Mouse (Mus musculus): Measurements from ENCODE around the gene Marveld3. TPM values are rescaled to one million over a fixed set of nuclear protein-coding genes. Genes with fewer than 3 reads are reported as not detected.

Marveld3 gene
- polyA plus RNA-seq, 1 experiment from 2014 or later, result 0.29 TPM

- 82% methylated on average over 15 of the region's 15 CpGs for WGBS
- no peak for ATAC-seq (ENCODE audit: insufficient read depth, low FRiP score, low TSS enrichment)
- H3K36me3 ChIP-seq (ENCODE audit: control insufficient read depth, insufficient read depth, low read length), result no peaks in the 10 kb centered on the region
These were observed 20.5 kb upstream of the Marveld3 start for GRCm38 (mm10) chr8:109982386-109983105.

DNA sequence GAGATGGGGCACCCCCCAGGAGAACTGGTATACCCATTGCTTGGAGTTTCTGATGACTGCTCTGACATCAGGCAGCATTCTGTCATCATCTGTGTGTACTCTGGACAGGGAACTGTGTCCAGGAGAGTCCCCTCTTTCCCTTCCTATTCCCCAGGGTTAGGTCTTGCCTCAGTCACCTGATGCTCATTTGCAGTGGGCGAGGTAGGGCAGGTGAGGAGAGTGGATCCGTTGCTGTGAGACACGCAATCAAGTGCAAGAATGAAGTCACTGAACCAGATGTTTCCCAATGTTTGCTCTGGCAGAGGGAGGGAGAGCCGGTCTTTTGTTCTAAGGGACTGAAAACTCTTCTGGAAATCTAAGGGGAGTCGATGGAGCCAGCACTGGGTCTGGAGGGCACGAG, 17.3 kb upstream of the Marveld3 start:
- no peaks in the 10 kb centered on the region for H3K36me3 ChIP-seq (ENCODE audit: control insufficient read depth, insufficient read depth, low read length)
- WGBS, result 81% methylated on average over 6 of the region's 6 CpGs
- no peak for ATAC-seq (ENCODE audit: insufficient read depth, low FRiP score, low TSS enrichment)
- H3K4me3 ChIP-seq (ENCODE audit: low read depth, low read length), result no peak overlapping the region
- no peak overlapping the region for H3K9ac ChIP-seq (ENCODE audit: low read length)
- no peaks in the 10 kb centered on the region for H3K27me3 ChIP-seq (ENCODE audit: control insufficient read depth, insufficient read depth, low read length)
- H3K4me2 ChIP-seq (ENCODE audit: low read depth), result no peak overlapping the region
- no peaks in the 10 kb centered on the region for H3K4me1 ChIP-seq (ENCODE audit: control insufficient read depth, insufficient read depth, low read length)
- no peaks in the 10 kb centered on the region for H3K9me3 ChIP-seq (ENCODE audit: control insufficient read depth, low read length)
- no peak for DNase-seq (ENCODE audit: low spot score)
- H3K27ac ChIP-seq (ENCODE audit: low read depth, low read length), result no peak overlapping the region

More at GRCm38 (mm10) chr8:109982386-109983105, 20.5 kb upstream of the Marveld3 start:
- DNase-seq (ENCODE audit: low spot score), result no peak
- Histone ChIP-seq H3K4me2 (ENCODE audit: low read depth) (no peak overlapping the region), H3K4me1 (ENCODE audit: control insufficient read depth, insufficient read depth, low read length) (no peaks in the 10 kb centered on the region), H3K27ac (ENCODE audit: low read depth, low read length) (no peak overlapping the region), H3K4me3 (ENCODE audit: low read depth, low read length) (no peak overlapping the region), H3K9ac (ENCODE audit: low read length) (no peak overlapping the region), H3K9me3 (ENCODE audit: control insufficient read depth, low read length) (no peaks in the 10 kb centered on the region), H3K27me3 (ENCODE audit: control insufficient read depth, insufficient read depth, low read length) (no peaks in the 10 kb centered on the region)

- Histone ChIP-seq H3K36me3 (ENCODE audit: control insufficient read depth, insufficient read depth, low read length) (no peaks in the 10 kb centered on the region), H3K4me1 (ENCODE audit: control insufficient read depth, insufficient read depth, low read length) (no peaks in the 10 kb centered on the region), H3K4me3 (ENCODE audit: low read depth, low read length) (no peak overlapping the region), H3K9me3 (ENCODE audit: control insufficient read depth, low read length) (no peaks in the 10 kb centered on the region), H3K9ac (ENCODE audit: low read length) (no peak overlapping the region), H3K27me3 (ENCODE audit: control insufficient read depth, insufficient read depth, low read length) (no peaks in the 10 kb centered on the region), H3K27ac (ENCODE audit: low read depth, low read length) (no peak overlapping the region), H3K4me2 (ENCODE audit: low read depth) (no peak overlapping the region)
- ATAC-seq (ENCODE audit: insufficient read depth, low FRiP score, low TSS enrichment) (no peak), DNase-seq (ENCODE audit: low spot score) (no peak)
- WGBS, result 94% methylated on average over 4 of the region's 4 CpGs
These were observed 10.9 kb upstream of the Marveld3 start for GRCm38 (mm10) chr8:109972901-109973300.

DNA sequence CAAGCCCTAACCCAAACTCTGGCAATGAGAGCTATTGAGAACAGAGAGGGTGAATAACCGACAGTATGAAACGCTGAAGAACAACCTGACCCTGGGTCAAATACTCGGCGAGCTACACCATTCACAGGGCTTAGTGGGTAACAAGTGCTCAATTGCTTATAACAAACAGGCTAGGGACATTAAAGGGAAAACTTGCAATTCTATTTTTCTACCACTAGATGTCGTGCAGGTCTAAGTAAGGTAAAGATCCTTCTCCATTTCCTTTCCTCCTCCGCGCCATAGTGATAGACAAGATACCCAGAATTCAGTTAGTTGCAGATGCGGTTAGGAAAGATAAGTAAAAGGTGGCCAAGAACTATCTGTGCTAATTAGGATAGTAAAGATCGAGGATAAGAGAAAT, 8.3 kb upstream of the Marveld3 start:
- 12% methylated on average over 9 of the region's 9 CpGs for WGBS
- DNase-seq (ENCODE audit: low spot score), result peak; percentile 35
- Histone ChIP-seq H3K9me3 (ENCODE audit: control insufficient read depth, low read length) (no peaks in the 10 kb centered on the region), H3K27me3 (ENCODE audit: control insufficient read depth, insufficient read depth, low read length) (no peaks in the 10 kb centered on the region), H3K4me3 (ENCODE audit: low read depth, low read length) (no peak overlapping the region), H3K4me1 (ENCODE audit: control insufficient read depth, insufficient read depth, low read length) (no peaks in the 10 kb centered on the region), H3K4me2 (ENCODE audit: low read depth) (no peak overlapping the region), H3K27ac (ENCODE audit: low read depth, low read length) (no peak overlapping the region), H3K36me3 (ENCODE audit: control insufficient read depth, insufficient read depth, low read length) (no peaks in the 10 kb centered on the region), H3K9ac (ENCODE audit: low read length) (no peak overlapping the region)
- no peak for ATAC-seq (ENCODE audit: insufficient read depth, low FRiP score, low TSS enrichment)

GRCm38 (mm10) chr8:109968837-109969236, 6.8 kb upstream of the Marveld3 start:
- no peaks in the 10 kb centered on the region for H3K4me1 ChIP-seq (ENCODE audit: control insufficient read depth, insufficient read depth, low read length)
- H3K36me3 ChIP-seq (ENCODE audit: control insufficient read depth, insufficient read depth, low read length), result no peaks in the 10 kb centered on the region
- ATAC-seq (ENCODE audit: insufficient read depth, low FRiP score, low TSS enrichment) (no peak), DNase-seq (ENCODE audit: low spot score) (no peak)
- no peaks in the 10 kb centered on the region for H3K27me3 ChIP-seq (ENCODE audit: control insufficient read depth, insufficient read depth, low read length)
- no peak overlapping the region for H3K9ac ChIP-seq (ENCODE audit: low read length)
- WGBS, result 63% methylated on average over 10 of the region's 10 CpGs
- no peaks in the 10 kb centered on the region for H3K9me3 ChIP-seq (ENCODE audit: control insufficient read depth, low read length)
- H3K27ac ChIP-seq (ENCODE audit: low read depth, low read length), result no peak overlapping the region
- no peak overlapping the region for H3K4me2 ChIP-seq (ENCODE audit: low read depth)
- no peak overlapping the region for H3K4me3 ChIP-seq (ENCODE audit: low read depth, low read length)

DNA sequence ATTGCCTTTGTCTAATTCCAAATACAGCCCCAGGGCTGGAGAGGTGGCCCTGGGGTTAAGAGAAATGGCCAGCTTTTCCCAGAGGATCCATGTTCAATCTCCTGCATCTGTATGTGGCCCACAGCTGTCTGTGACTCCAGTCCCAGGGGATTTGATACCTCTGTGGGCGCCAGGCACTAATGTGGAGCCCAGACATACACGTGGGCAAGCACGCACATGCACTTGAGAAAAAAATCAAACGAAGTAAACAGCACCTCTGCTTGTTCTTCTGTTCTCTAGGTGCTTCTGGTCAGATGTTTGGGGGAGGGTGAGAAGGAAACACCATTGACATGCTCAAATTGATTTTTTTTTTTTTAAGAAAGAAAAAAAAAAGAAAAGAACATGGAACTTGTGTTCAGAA, 2.1 kb upstream of the Marveld3 start:
- Histone ChIP-seq H3K4me3 (ENCODE audit: low read depth, low read length) (no peak overlapping the region), H3K9me3 (ENCODE audit: control insufficient read depth, low read length) (no peaks in the 10 kb centered on the region), H3K4me1 (ENCODE audit: control insufficient read depth, insufficient read depth, low read length) (no peaks in the 10 kb centered on the region), H3K27me3 (ENCODE audit: control insufficient read depth, insufficient read depth, low read length) (peaks cover 16% of the 10 kb centered on the region), H3K4me2 (ENCODE audit: low read depth) (no peak overlapping the region), H3K36me3 (ENCODE audit: control insufficient read depth, insufficient read depth, low read length) (no peaks in the 10 kb centered on the region), H3K9ac (ENCODE audit: low read length) (no peak overlapping the region), H3K27ac (ENCODE audit: low read depth, low read length) (no peak overlapping the region)
- DNase-seq (ENCODE audit: low spot score) (no peak), ATAC-seq (ENCODE audit: insufficient read depth, low FRiP score, low TSS enrichment) (no peak)
- 74% methylated on average over 4 of the region's 4 CpGs for WGBS

DNA sequence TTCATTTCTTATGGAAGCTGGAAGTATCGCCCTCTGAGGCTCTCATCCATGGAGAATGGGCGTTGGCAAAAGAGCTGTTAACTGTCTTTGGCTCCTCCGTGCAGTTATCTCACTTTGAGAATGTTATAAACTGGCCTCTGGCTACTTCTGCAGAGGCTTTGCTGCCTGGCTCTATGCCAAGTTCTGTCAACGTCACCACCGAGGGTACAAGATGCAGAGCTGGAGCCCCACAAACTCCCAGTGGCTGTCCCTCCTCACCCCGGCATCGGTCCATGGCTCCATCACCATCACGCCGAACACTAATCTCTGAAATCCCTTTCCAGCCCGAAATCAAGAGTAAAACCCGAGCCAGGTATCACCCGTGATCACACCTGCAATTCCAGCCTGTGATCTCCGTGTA, 1.4 kb upstream of the Marveld3 start:
- Histone ChIP-seq H3K27me3 (ENCODE audit: control insufficient read depth, insufficient read depth, low read length) (peaks cover 16% of the 10 kb centered on the region), H3K9me3 (ENCODE audit: control insufficient read depth, low read length) (no peaks in the 10 kb centered on the region), H3K27ac (ENCODE audit: low read depth, low read length) (no peak overlapping the region), H3K4me1 (ENCODE audit: control insufficient read depth, insufficient read depth, low read length) (no peaks in the 10 kb centered on the region), H3K4me2 (ENCODE audit: low read depth) (no peak overlapping the region), H3K4me3 (ENCODE audit: low read depth, low read length) (no peak overlapping the region), H3K36me3 (ENCODE audit: control insufficient read depth, insufficient read depth, low read length) (no peaks in the 10 kb centered on the region), H3K9ac (ENCODE audit: low read length) (no peak overlapping the region)
- WGBS, result 82% methylated on average over 13 of the region's 13 CpGs
- DNase-seq (ENCODE audit: low spot score) (no peak), ATAC-seq (ENCODE audit: insufficient read depth, low FRiP score, low TSS enrichment) (no peak)

DNA sequence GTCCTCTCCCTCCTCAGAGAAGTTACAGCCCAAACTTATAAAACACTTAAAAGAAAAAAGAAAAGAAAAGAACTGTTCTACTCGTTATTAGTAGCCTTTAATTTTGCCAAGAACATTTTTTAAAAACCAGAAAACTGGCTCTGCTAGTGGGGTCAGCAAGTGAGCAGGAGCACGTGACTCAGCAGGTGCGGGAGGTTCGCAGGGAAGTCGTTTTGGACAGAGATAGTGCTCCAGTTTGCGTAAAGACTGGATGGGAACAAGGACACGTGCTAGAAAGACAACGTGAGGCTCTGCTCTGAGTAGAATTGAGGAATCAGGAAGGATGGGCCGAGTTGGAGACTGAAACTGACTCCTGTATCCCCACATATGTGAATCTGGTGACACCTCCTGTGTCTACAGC, 893 bp upstream of the Marveld3 start:
- no peaks in the 10 kb centered on the region for H3K36me3 ChIP-seq (ENCODE audit: control insufficient read depth, insufficient read depth, low read length)
- H3K4me3 ChIP-seq (ENCODE audit: low read depth, low read length), result no peak overlapping the region
- H3K4me2 ChIP-seq (ENCODE audit: low read depth), result no peak overlapping the region
- no peak overlapping the region for H3K9ac ChIP-seq (ENCODE audit: low read length)
- ATAC-seq (ENCODE audit: insufficient read depth, low FRiP score, low TSS enrichment) (no peak), DNase-seq (ENCODE audit: low spot score) (no peak)
- H3K27me3 ChIP-seq (ENCODE audit: control insufficient read depth, insufficient read depth, low read length), result peaks cover 16% of the 10 kb centered on the region
- no peaks in the 10 kb centered on the region for H3K4me1 ChIP-seq (ENCODE audit: control insufficient read depth, insufficient read depth, low read length)
- H3K9me3 ChIP-seq (ENCODE audit: control insufficient read depth, low read length), result no peaks in the 10 kb centered on the region
- no peak overlapping the region for H3K27ac ChIP-seq (ENCODE audit: low read depth, low read length)
- 78% methylated on average over 9 of the region's 9 CpGs for WGBS

- 84% methylated on average over 4 of the region's 4 CpGs for WGBS
- H3K4me3 ChIP-seq (ENCODE audit: low read depth, low read length), result no peak overlapping the region
- H3K9me3 ChIP-seq (ENCODE audit: control insufficient read depth, low read length), result no peaks in the 10 kb centered on the region
- no peak for DNase-seq (ENCODE audit: low spot score)
- H3K36me3 ChIP-seq (ENCODE audit: control insufficient read depth, insufficient read depth, low read length), result no peaks in the 10 kb centered on the region
- no peak overlapping the region for H3K4me2 ChIP-seq (ENCODE audit: low read depth)
- no peak overlapping the region for H3K27ac ChIP-seq (ENCODE audit: low read depth, low read length)
- H3K9ac ChIP-seq (ENCODE audit: low read length), result no peak overlapping the region
- 0 out of 2 replicates have a peak, but pooled peaks cover 3% of the 10 kb centered on the region for H3K4me1 ChIP-seq (ENCODE audit: control insufficient read depth, insufficient read depth, low read length)
- peaks cover 16% of the 10 kb centered on the region for H3K27me3 ChIP-seq (ENCODE audit: control insufficient read depth, insufficient read depth, low read length)
- ATAC-seq (ENCODE audit: insufficient read depth, low FRiP score, low TSS enrichment), result no peak
These were observed 2.9 kb downstream of the Marveld3 start for GRCm38 (mm10) chr8:109959112-109959511.

Measured in neural tube, embryonic 11.5 days (tissue).